Mouse (Mus musculus): ENCODE results near the gene Atg16l2. TPM values are rescaled to one million over a fixed set of nuclear protein-coding genes. Genes with fewer than 3 reads are reported as not detected.

Gene Atg16l2
- polyA plus RNA-seq, 1 experiment from 2014 or later, result 13.5 TPM

DNA sequence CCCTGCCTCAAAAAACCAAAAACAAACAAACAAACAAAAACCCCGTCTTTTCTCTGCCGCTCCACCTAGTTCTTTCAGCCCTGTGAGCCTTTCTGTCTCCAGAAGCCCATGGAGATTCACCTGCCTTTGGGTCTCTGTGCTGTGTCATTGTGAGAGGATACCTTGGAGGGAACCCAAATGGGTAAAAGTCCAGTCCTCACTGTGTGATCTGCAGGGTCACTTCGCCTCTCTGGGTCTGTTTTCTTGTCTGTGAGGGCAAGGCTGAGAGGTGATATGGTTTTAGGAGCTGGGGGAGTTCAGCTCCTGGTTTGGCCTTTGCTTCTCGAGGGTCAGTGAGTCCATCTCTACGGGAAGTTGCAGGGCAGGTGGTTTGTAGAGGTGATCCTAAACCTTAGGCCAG is 24.0 kb upstream of the Atg16l2 start:
- 80% methylated on average over 5 of the region's 5 CpGs for WGBS
- ATAC-seq, result no peak

DNA sequence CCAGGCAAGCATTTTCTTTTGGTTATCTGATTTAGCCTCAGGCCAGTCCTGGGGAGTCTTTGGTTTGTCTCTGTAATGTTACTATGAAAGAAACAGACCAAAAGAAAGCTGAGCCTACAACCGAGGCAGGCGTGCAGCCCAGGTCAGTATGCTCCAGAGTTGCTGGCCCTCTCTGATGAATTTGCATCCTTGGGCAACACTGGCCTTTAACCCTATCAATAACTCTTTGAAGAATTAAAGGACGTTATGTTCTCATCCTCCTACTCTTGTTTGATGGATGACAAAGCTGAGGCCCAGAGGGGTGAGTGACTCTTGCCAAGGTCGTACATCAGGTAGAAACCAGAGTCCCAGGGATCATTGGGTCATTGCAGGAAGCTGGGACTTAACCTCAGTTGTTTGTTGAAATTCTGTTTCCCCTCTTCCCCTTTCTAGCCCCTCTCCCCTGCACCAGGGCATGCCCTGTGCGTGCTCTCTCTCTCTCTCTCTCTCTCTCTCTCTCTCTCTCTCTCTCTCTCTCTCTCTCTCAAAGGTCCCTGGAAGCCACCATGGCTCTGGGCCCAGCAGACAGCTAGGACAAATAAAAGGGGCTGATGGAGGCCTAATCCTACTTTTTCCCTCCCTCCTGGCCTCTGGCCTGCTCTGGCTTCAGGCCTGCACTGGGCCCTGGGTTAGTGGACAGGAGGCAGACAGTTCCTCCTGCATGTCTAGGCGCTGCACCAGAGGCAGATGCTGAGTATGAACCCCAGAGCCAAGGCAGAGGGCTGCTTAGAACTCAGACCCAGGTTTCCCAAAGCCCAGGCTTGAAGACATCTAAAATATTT is 22.3 kb upstream of the Atg16l2 start:
- peaks cover 16% of the 10 kb centered on the region for H3K4me1 ChIP-seq (ENCODE audit: control insufficient read depth, insufficient read depth, low read length)
- ATAC-seq (no peak), DNase-seq (ENCODE audit: low spot score) (no peak)
- no peaks in the 10 kb centered on the region; the same call in 1 of the 2 replicates for H3K27me3 ChIP-seq (replicated peaks; ENCODE audit: control insufficient read depth, insufficient read depth, low read length)
- H3K9ac ChIP-seq (ENCODE audit: low read length), result no peak overlapping the region
- 64% methylated on average over 6 of the region's 6 CpGs for WGBS
- no peaks in the 10 kb centered on the region for H3K36me3 ChIP-seq (ENCODE audit: control insufficient read depth, insufficient read depth, low read length)
- H3K9me3 ChIP-seq (replicated peaks; ENCODE audit: control insufficient read depth, low read length), result no peaks in the 10 kb centered on the region
- H3K27ac ChIP-seq (ENCODE audit: low read depth, low read length), result no peak overlapping the region
- no peak overlapping the region for H3K4me3 ChIP-seq (ENCODE audit: low read depth, low read length)
- H3K4me2 ChIP-seq (ENCODE audit: low read length), result no peak overlapping the region

More for the DNA sequence above, 24.0 kb upstream of the Atg16l2 start:
- Histone ChIP-seq H3K9ac (ENCODE audit: low read length) (no peak overlapping the region), H3K27ac (ENCODE audit: low read depth, low read length) (no peak overlapping the region), H3K9me3 (replicated peaks; ENCODE audit: control insufficient read depth, low read length) (no peaks in the 10 kb centered on the region), H3K36me3 (ENCODE audit: control insufficient read depth, insufficient read depth, low read length) (no peaks in the 10 kb centered on the region), H3K27me3 (replicated peaks; ENCODE audit: control insufficient read depth, insufficient read depth, low read length) (no peaks in the 10 kb centered on the region; the same call in 1 of the 2 replicates), H3K4me1 (ENCODE audit: control insufficient read depth, insufficient read depth, low read length) (peaks cover 12% of the 10 kb centered on the region), H3K4me3 (ENCODE audit: low read depth, low read length) (no peak overlapping the region), H3K4me2 (ENCODE audit: low read length) (no peak overlapping the region)
- no peak for DNase-seq (ENCODE audit: low spot score)

DNA sequence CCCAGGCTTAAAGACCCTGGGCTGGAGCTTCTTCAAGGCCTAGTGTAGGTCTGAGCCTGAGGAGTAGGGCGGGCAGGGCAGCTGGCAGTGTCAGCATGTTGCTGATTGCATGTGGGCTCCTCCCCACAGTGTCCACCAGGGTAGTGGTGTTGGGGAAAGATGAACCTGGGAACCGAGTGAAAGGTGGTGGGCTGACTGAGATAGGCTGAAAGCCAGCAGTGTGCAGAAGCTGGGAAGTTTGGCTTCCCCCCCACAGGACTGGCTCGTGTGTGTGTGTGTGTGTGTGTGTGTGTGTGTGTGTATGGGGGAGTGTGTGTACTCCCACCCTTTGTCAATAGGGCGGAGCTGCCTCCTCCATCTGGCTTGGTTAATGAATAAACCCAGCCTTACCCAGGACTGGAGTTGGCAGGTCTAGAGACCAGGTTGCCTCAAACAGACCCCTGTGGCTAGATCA is 21.1 kb upstream of the Atg16l2 start:
- DNase-seq (ENCODE audit: low spot score) (no peak), ATAC-seq (no peak)
- WGBS, result 61% methylated on average over 4 of the region's 4 CpGs
- H3K9me3 ChIP-seq (replicated peaks; ENCODE audit: control insufficient read depth, low read length), result no peaks in the 10 kb centered on the region
- H3K4me2 ChIP-seq (ENCODE audit: low read length), result no peak overlapping the region
- H3K4me3 ChIP-seq (ENCODE audit: low read depth, low read length), result no peak overlapping the region
- no peaks in the 10 kb centered on the region for H3K36me3 ChIP-seq (ENCODE audit: control insufficient read depth, insufficient read depth, low read length)
- H3K4me1 ChIP-seq (ENCODE audit: control insufficient read depth, insufficient read depth, low read length), result peaks cover 7% of the 10 kb centered on the region; the same call in 1 of the 2 replicates
- no peak overlapping the region for H3K27ac ChIP-seq (ENCODE audit: low read depth, low read length)
- H3K9ac ChIP-seq (ENCODE audit: low read length), result no peak overlapping the region
- H3K27me3 ChIP-seq (replicated peaks; ENCODE audit: control insufficient read depth, insufficient read depth, low read length), result peaks cover 4% of the 10 kb centered on the region; the same call in 1 of the 2 replicates

DNA sequence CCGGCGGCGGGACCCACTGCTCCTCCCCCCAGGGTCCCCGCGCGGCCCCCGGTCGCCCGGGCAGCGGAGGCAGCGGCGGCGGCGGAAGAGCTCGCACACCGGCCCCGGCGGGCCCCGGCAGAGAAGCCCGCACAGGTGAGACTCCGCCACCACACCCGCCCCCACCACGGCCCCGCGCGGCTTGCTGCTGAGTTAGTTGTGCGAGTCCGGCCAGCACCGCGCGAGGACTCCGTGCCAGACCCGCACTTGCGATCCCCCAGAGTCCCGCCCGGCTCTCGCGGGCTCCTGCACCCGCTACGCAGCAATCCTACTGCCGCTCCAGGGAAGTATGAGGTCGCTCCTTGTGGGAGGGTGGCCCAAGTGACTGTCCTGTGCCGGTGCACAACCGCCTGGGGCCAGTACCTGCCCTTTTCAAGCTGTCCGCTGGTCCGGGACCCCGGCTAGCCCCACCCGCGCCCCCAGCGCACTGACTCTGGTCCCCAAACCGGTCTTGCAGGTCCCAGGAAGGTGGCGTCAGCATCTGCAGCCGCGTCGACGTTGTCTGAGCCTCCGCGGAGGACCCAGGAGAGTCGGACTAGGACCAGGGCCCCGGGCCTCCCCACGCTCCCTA is 19.3 kb upstream of the Atg16l2 start:
- Histone ChIP-seq H3K4me1 (ENCODE audit: control insufficient read depth, insufficient read depth, low read length) (peaks cover 7% of the 10 kb centered on the region; the same call in 1 of the 2 replicates), H3K27me3 (replicated peaks; ENCODE audit: control insufficient read depth, insufficient read depth, low read length) (peaks cover 4% of the 10 kb centered on the region; the same call in 1 of the 2 replicates), H3K4me2 (ENCODE audit: low read length) (peak overlapping the region; percentile 98), H3K4me3 (ENCODE audit: low read depth, low read length) (peak overlapping the region; percentile 75), H3K27ac (ENCODE audit: low read depth, low read length) (no peak overlapping the region), H3K36me3 (ENCODE audit: control insufficient read depth, insufficient read depth, low read length) (no peaks in the 10 kb centered on the region), H3K9me3 (replicated peaks; ENCODE audit: control insufficient read depth, low read length) (no peaks in the 10 kb centered on the region), H3K9ac (ENCODE audit: low read length) (peak overlapping the region; percentile 78)
- ATAC-seq (peak; percentile 81), DNase-seq (ENCODE audit: low spot score) (peak; percentile 44)
- 2% methylated on average over 34 of the region's 61 CpGs for WGBS

- H3K4me2 ChIP-seq (ENCODE audit: low read length), result peak overlapping the region; percentile 98
- peak overlapping the region; percentile 78 for H3K9ac ChIP-seq (ENCODE audit: low read length)
- H3K27me3 ChIP-seq (replicated peaks; ENCODE audit: control insufficient read depth, insufficient read depth, low read length), result peaks cover 4% of the 10 kb centered on the region; the same call in 1 of the 2 replicates
- peaks cover 7% of the 10 kb centered on the region; the same call in 1 of the 2 replicates for H3K4me1 ChIP-seq (ENCODE audit: control insufficient read depth, insufficient read depth, low read length)
- ATAC-seq (peak; percentile 89), DNase-seq (ENCODE audit: low spot score) (peak; percentile 69)
- no peaks in the 10 kb centered on the region for H3K36me3 ChIP-seq (ENCODE audit: control insufficient read depth, insufficient read depth, low read length)
- no peaks in the 10 kb centered on the region for H3K9me3 ChIP-seq (replicated peaks; ENCODE audit: control insufficient read depth, low read length)
- WGBS, result 6% methylated on average over 24 of the region's 37 CpGs
- no peak overlapping the region for H3K27ac ChIP-seq (ENCODE audit: low read depth, low read length)
- H3K4me3 ChIP-seq (ENCODE audit: low read depth, low read length), result peak overlapping the region; percentile 75
These were observed 18.6 kb upstream of the Atg16l2 start for GRCm38 (mm10) chr7:101320399-101321217.

GRCm38 (mm10) chr7:101319796-101320195 is 17.7 kb upstream of the Atg16l2 start:
- DNase-seq (ENCODE audit: low spot score), result no peak
- Histone ChIP-seq H3K9ac (ENCODE audit: low read length) (no peak overlapping the region), H3K9me3 (replicated peaks; ENCODE audit: control insufficient read depth, low read length) (no peaks in the 10 kb centered on the region), H3K27me3 (replicated peaks; ENCODE audit: control insufficient read depth, insufficient read depth, low read length) (peaks cover 4% of the 10 kb centered on the region; the same call in 1 of the 2 replicates), H3K36me3 (ENCODE audit: control insufficient read depth, insufficient read depth, low read length) (no peaks in the 10 kb centered on the region), H3K4me2 (ENCODE audit: low read length) (no peak overlapping the region), H3K27ac (ENCODE audit: low read depth, low read length) (no peak overlapping the region), H3K4me1 (ENCODE audit: control insufficient read depth, insufficient read depth, low read length) (peaks cover 7% of the 10 kb centered on the region; the same call in 1 of the 2 replicates), H3K4me3 (ENCODE audit: low read depth, low read length) (no peak overlapping the region)
- 93% methylated on average over 1 of the region's 1 CpGs for WGBS
- ATAC-seq, result no peak

DNA sequence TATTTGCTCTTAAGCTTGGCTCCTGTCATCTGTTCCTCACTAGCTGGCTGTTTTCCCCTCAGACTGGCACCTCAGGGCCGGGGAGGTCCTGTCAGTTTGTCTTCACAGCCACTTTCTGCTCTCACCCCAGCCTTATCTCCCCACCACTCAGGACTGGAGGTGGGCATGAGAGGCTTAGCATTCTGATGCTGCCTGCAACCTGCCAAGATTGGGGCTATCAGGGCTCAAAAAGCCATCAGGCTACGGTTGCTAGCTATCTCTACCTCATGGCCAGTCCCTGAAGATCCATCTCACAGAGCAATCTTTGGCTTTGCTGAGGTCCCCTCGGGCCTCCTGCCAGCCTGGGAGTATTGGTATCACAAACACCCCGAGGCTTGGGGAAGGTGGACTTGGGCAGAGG is 16.8 kb upstream of the Atg16l2 start:
- Histone ChIP-seq H3K27ac (ENCODE audit: low read depth, low read length) (no peak overlapping the region), H3K27me3 (replicated peaks; ENCODE audit: control insufficient read depth, insufficient read depth, low read length) (peaks cover 4% of the 10 kb centered on the region; the same call in 1 of the 2 replicates), H3K4me1 (ENCODE audit: control insufficient read depth, insufficient read depth, low read length) (peaks cover 7% of the 10 kb centered on the region; the same call in 1 of the 2 replicates), H3K4me2 (ENCODE audit: low read length) (no peak overlapping the region), H3K9me3 (replicated peaks; ENCODE audit: control insufficient read depth, low read length) (no peaks in the 10 kb centered on the region), H3K4me3 (ENCODE audit: low read depth, low read length) (no peak overlapping the region), H3K9ac (ENCODE audit: low read length) (no peak overlapping the region), H3K36me3 (ENCODE audit: control insufficient read depth, insufficient read depth, low read length) (no peaks in the 10 kb centered on the region)
- WGBS, result 72% methylated on average over 4 of the region's 4 CpGs
- no peak for DNase-seq (ENCODE audit: low spot score)
- ATAC-seq, result no peak

DNA sequence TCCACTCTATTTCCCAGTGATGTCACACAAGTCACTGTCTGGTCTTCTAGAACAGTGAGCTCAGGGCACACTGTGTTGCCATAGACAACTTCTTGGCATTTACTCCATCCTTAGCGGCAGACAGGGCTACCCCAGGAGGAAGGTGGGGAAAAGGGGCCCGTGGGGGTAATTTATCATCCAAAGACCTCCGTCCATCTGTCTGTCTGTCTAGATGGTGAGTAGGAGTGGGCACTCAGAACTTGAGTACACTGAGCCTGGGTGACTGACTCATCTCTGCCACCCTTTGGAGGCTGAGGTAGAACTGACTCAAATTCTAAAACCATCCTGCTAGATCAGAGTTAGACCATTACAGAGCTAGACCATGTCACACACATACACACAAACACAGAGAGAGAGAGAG is 15.0 kb upstream of the Atg16l2 start, which contains the start of gene Stard10:
Gene Stard10 (plus strand): TSS at position 73 of the 400 bp plus-strand sequence.
- Histone ChIP-seq H3K36me3 (ENCODE audit: control insufficient read depth, insufficient read depth, low read length) (no peaks in the 10 kb centered on the region), H3K4me1 (ENCODE audit: control insufficient read depth, insufficient read depth, low read length) (peaks cover 7% of the 10 kb centered on the region; the same call in 1 of the 2 replicates), H3K27me3 (replicated peaks; ENCODE audit: control insufficient read depth, insufficient read depth, low read length) (peaks cover 4% of the 10 kb centered on the region; the same call in 1 of the 2 replicates), H3K4me3 (ENCODE audit: low read depth, low read length) (no peak within 1 kb of the TSS), H3K27ac (ENCODE audit: low read depth, low read length) (no peak within 1 kb of the TSS), H3K9me3 (replicated peaks; ENCODE audit: control insufficient read depth, low read length) (no peaks in the 10 kb centered on the region), H3K4me2 (ENCODE audit: low read length) (no peak within 1 kb of the TSS), H3K9ac (ENCODE audit: low read length) (no peak within 1 kb of the TSS)
- DNase-seq (ENCODE audit: low spot score) (no peak), ATAC-seq (no peak)
- 84% methylated on average over 3 of the region's 3 CpGs for WGBS
